Mouse (Mus musculus) kidney, adult 18-20 months (tissue): ENCODE results near the gene Slc2a9.
"Not testable (repeated sequence)": the region's sequence is repeated elsewhere in the genome, so short reads cannot be mapped to it uniquely, and the experiment has no call there.

Source experiments
- DNase-seq: peaks from one replicate; pipeline ENCODE4 v3.0.0; 2021

Slc2a9 gene

GRCm38 (mm10) chr5:38500043-38500442 is 2.9 kb downstream of the Slc2a9 start:
- no peak for DNase-seq

- no peak for DNase-seq
Observed at GRCm38 (mm10) chr5:38499316-38499811, 3.6 kb downstream of the Slc2a9 start.

- peak; percentile 38 for DNase-seq
Observed at GRCm38 (mm10) chr5:38498479-38498878, 4.5 kb downstream of the Slc2a9 start.

- DNase-seq = peak; percentile 23
Observed at GRCm38 (mm10) chr5:38496491-38497057, 6.4 kb downstream of the Slc2a9 start.

GRCm38 (mm10) chr5:38493890-38494289 is 9.1 kb downstream of the Slc2a9 start:
- DNase-seq = no peak

GRCm38 (mm10) chr5:38491763-38492162 is 11.2 kb downstream of the Slc2a9 start:
- DNase-seq = no peak

GRCm38 (mm10) chr5:38489739-38490138 is 13.2 kb downstream of the Slc2a9 start:
- DNase-seq = no peak

- no peak for DNase-seq
Observed at GRCm38 (mm10) chr5:38488673-38489615, 14.0 kb downstream of the Slc2a9 start.

GRCm38 (mm10) chr5:38488026-38488425 is 14.9 kb downstream of the Slc2a9 start:
- DNase-seq = no peak

- no peak for DNase-seq
Observed at GRCm38 (mm10) chr5:38487247-38487646, 15.7 kb downstream of the Slc2a9 start.

GRCm38 (mm10) chr5:38485946-38486345 is 17.0 kb downstream of the Slc2a9 start:
- DNase-seq = no peak

GRCm38 (mm10) chr5:38483518-38484110 is 19.3 kb downstream of the Slc2a9 start:
- DNase-seq = no peak

GRCm38 (mm10) chr5:38480822-38481707 is 21.9 kb downstream of the Slc2a9 start:
- no peak for DNase-seq

- DNase-seq = peak; percentile 82
Observed at GRCm38 (mm10) chr5:38479908-38480725, 22.8 kb downstream of the Slc2a9 start.

- not testable (repeated sequence) for DNase-seq
Observed at GRCm38 (mm10) chr5:38479545-38479907, 23.4 kb downstream of the Slc2a9 start.

GRCm38 (mm10) chr5:38479027-38479426 is 23.9 kb downstream of the Slc2a9 start:
- DNase-seq = peak; percentile 63

- DNase-seq = no peak
Observed at GRCm38 (mm10) chr5:38477731-38478445, 25.1 kb downstream of the Slc2a9 start.

- DNase-seq = no peak
Observed at GRCm38 (mm10) chr5:38476861-38477565, 25.9 kb downstream of the Slc2a9 start.

GRCm38 (mm10) chr5:38470881-38471280 is 32.1 kb downstream of the Slc2a9 start:
- no peak for DNase-seq

- peak; percentile 83 for DNase-seq
Observed at GRCm38 (mm10) chr5:38469891-38470578, 32.9 kb downstream of the Slc2a9 start.
